Mouse (Mus musculus): ENCODE results near the gene Siva1. TPM values are rescaled to one million over a fixed set of nuclear protein-coding genes. Genes with fewer than 3 reads are reported as not detected.

The Siva1 gene
- total RNA-seq, 1 experiment, result 301 TPM

DNA sequence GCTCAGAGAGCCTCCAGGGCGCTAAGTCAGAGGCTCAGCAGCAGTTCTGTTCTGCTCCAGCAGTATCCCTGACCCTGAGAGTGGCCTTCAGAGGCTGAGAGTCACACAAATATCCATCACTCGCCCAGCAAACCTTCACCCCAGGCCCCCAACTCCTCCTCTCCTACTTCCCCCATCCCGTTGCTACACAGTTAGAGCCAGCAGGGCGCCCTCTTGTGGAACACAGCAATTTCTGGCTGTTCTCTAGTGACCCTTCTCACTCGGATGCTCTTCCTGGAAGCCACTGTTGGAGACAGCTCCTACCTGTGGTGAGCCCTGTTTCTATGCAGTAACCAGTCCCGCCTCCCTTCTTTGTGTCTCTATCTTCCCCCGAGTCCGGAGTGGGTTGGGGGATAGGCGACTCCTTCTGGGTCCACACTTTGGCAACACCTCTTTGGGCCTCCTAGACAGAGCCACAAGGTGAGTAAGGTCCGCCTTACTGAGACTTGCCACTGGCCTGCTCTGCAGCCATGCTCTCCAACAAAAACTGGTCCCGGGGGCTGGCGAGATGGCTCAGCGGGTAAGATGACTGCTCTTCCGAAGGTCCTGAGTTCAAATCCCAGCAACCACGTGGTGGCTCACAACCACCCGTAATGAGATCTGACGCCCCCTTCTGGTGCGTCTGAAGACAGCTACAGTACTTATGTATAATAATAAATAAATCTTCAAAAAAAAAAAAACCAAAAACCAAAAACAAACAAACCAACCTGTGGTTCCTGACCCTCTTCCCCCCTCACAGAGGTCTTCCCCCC is 31.0 kb downstream of the Siva1 start:
- DNase-seq (ENCODE audit: low read depth, low spot score), result peak; percentile 89
- no peak for TF ChIP-seq ZNF384 (IDR thresholded peaks at IDR 0.05; ENCODE audit: low read depth, low read length)
- TF ChIP-seq CHD2 (IDR thresholded peaks at IDR 0.05; ENCODE audit: low read depth, low read length), result no peak
- TF ChIP-seq MAFK (IDR thresholded peaks at IDR 0.05; ENCODE audit: insufficient read depth, low read depth, low read length), result no peak
- TF ChIP-seq ZC3H11A (IDR thresholded peaks at IDR 0.05; ENCODE audit: borderline replicate concordance, low read depth, low read length), result no peak
- TF ChIP-seq HCFC1 (IDR thresholded peaks at IDR 0.05; ENCODE audit: borderline replicate concordance, insufficient read depth, low read length), result no peak; the same call in 1 of the 2 replicates

GRCm38 (mm10) chr12:112677076-112677475 is 32.6 kb downstream of the Siva1 start:
- DNase-seq (ENCODE audit: low read depth, low spot score), result no peak
- H3K4me3 ChIP-seq (ENCODE audit: insufficient read depth in 1 of 2, low read depth in 1 of 2, low read length in 2 of 2, poor library complexity in 1 of 2, severe bottlenecking in 1 of 2), result no peak overlapping the region
- H3K9me3 ChIP-seq (ENCODE audit: control insufficient read depth, insufficient read depth, low read depth, low read length), result no peaks in the 10 kb centered on the region
- no peak overlapping the region for H3K9ac ChIP-seq (ENCODE audit: insufficient read depth, low read depth, low read length, poor library complexity, severe bottlenecking)
- TF ChIP-seq HCFC1 (IDR thresholded peaks at IDR 0.05; ENCODE audit: borderline replicate concordance, insufficient read depth, low read length), result no peak
- no peak for TF ChIP-seq ZC3H11A (IDR thresholded peaks at IDR 0.05; ENCODE audit: borderline replicate concordance, low read depth, low read length)
- no peak for TF ChIP-seq ZNF384 (IDR thresholded peaks at IDR 0.05; ENCODE audit: low read depth, low read length)
- no peak for TF ChIP-seq CHD2 (IDR thresholded peaks at IDR 0.05; ENCODE audit: low read depth, low read length)
- no peak for TF ChIP-seq MAFK (IDR thresholded peaks at IDR 0.05; ENCODE audit: insufficient read depth, low read depth, low read length)
- in situ Hi-C loops (cut with MboI; ENCODE audit: low sequenced_read_pairs in 2 of 2, unreplicated experiment in 2 of 2), result no loop called here
- H3K27ac ChIP-seq (ENCODE audit: insufficient read depth, low read depth, low read length, poor library complexity, severe bottlenecking), result no peak overlapping the region
- H3K4me1 ChIP-seq (ENCODE audit: control insufficient read depth in 2 of 2, insufficient read depth in 2 of 2, low read length in 2 of 2, poor library complexity in 1 of 2), result peaks cover 0 to 18% of the 10 kb centered on the region in 2 experiments; a peak in 2 of 4 replicates
- H3K36me3 ChIP-seq (ENCODE audit: control insufficient read depth, insufficient read depth, low read length, poor library complexity, severe bottlenecking), result no peaks in the 10 kb centered on the region

More for the DNA sequence above, 31.0 kb downstream of the Siva1 start:
- Histone ChIP-seq H3K9ac (ENCODE audit: insufficient read depth, low read depth, low read length, poor library complexity, severe bottlenecking) (peak overlapping the region; percentile 42; the same call in 1 of the 2 replicates), H3K27ac (ENCODE audit: insufficient read depth, low read depth, low read length, poor library complexity, severe bottlenecking) (no peak overlapping the region), H3K9me3 (ENCODE audit: control insufficient read depth, insufficient read depth, low read depth, low read length) (no peaks in the 10 kb centered on the region), H3K4me3 (ENCODE audit: insufficient read depth in 1 of 2, low read depth in 1 of 2, low read length in 2 of 2, poor library complexity in 1 of 2, severe bottlenecking in 1 of 2) (peak overlapping the region; percentile 3 to 73; a peak in 3 of 4 replicates), H3K4me1 (ENCODE audit: control insufficient read depth in 2 of 2, insufficient read depth in 2 of 2, low read length in 2 of 2, poor library complexity in 1 of 2) (peaks cover 0 to 24% of the 10 kb centered on the region in 2 experiments; a peak in 2 of 4 replicates), H3K36me3 (ENCODE audit: control insufficient read depth, insufficient read depth, low read length, poor library complexity, severe bottlenecking) (no peaks in the 10 kb centered on the region)
- in situ Hi-C loops (cut with MboI; ENCODE audit: low sequenced_read_pairs in 2 of 2, unreplicated experiment in 2 of 2), result no loop called here

- in situ Hi-C loops (cut with MboI; ENCODE audit: low sequenced_read_pairs in 2 of 2, unreplicated experiment in 2 of 2), result no loop called here
- Histone ChIP-seq H3K36me3 (ENCODE audit: control insufficient read depth, insufficient read depth, low read length, poor library complexity, severe bottlenecking) (no peaks in the 10 kb centered on the region), H3K4me1 (ENCODE audit: control insufficient read depth in 2 of 2, insufficient read depth in 2 of 2, low read length in 2 of 2, poor library complexity in 1 of 2) (peaks cover 0 to 13% of the 10 kb centered on the region in 2 experiments; a peak in 2 of 4 replicates)
These were observed 33.6 kb downstream of the Siva1 start for GRCm38 (mm10) chr12:112677943-112678554.

DNA sequence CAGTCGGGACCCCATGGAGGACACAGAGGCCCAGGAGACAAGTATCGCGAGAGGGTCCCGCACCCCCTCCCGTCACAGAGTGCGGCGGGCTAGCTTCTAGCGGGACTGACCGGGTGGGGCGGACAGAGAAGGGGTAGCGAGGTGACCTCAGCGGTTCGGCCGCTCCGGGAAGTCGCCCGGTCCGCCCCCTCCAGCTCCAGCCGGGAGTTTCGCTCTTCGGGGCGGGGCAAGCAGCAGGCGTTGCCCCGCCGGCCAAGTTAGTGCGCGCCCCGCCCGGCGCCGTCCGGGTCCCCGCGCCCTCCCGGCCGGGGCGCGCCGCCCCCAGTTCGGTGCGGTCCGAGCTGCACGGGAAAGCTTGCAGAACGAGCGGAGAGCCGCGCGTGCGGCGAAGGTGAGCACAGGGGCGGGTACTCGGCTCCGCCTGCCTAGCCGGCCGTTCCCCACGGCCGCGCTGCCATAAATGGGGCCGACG is 34.1 kb downstream of the Siva1 start, which contains the start of gene Zbtb42:
TSS of gene Zbtb42 (plus strand) at position 274 of the 472 bp plus-strand sequence.
- TF ChIP-seq CHD2 (IDR thresholded peaks at IDR 0.05; ENCODE audit: low read depth, low read length), result peak; percentile 57; the same call in 1 of the 2 replicates
- TF ChIP-seq HCFC1 (IDR thresholded peaks at IDR 0.05; ENCODE audit: borderline replicate concordance, insufficient read depth, low read length), result no peak
- in situ Hi-C loops (cut with MboI; ENCODE audit: low sequenced_read_pairs in 2 of 2, unreplicated experiment in 2 of 2), result no loop called here
- H3K4me1 ChIP-seq (ENCODE audit: control insufficient read depth in 2 of 2, insufficient read depth in 2 of 2, low read length in 2 of 2, poor library complexity in 1 of 2), result peaks cover 0 to 11% of the 10 kb centered on the region in 2 experiments; a peak in 2 of 4 replicates
- H3K9me3 ChIP-seq (ENCODE audit: control insufficient read depth, insufficient read depth, low read depth, low read length), result no peaks in the 10 kb centered on the region
- H3K9ac ChIP-seq (ENCODE audit: insufficient read depth, low read depth, low read length, poor library complexity, severe bottlenecking), result peak within 1 kb of the TSS; percentile 80
- DNase-seq (ENCODE audit: low read depth, low spot score), result no peak
- H3K36me3 ChIP-seq (ENCODE audit: control insufficient read depth, insufficient read depth, low read length, poor library complexity, severe bottlenecking), result no peaks in the 10 kb centered on the region
- no peak within 1 kb of the TSS for H3K27ac ChIP-seq (ENCODE audit: insufficient read depth, low read depth, low read length, poor library complexity, severe bottlenecking)
- H3K4me3 ChIP-seq (ENCODE audit: insufficient read depth in 1 of 2, low read depth in 1 of 2, low read length in 2 of 2, poor library complexity in 1 of 2, severe bottlenecking in 1 of 2), result peak within 1 kb of the TSS; percentile 70 to 90

More at GRCm38 (mm10) chr12:112677943-112678554, 33.6 kb downstream of the Siva1 start:
- H3K4me3 ChIP-seq (ENCODE audit: insufficient read depth in 1 of 2, low read depth in 1 of 2, low read length in 2 of 2, poor library complexity in 1 of 2, severe bottlenecking in 1 of 2), result peak overlapping the region; percentile 70 to 90
- DNase-seq (ENCODE audit: low read depth, low spot score), result no peak
- no peak for TF ChIP-seq ZC3H11A (IDR thresholded peaks at IDR 0.05; ENCODE audit: borderline replicate concordance, low read depth, low read length)
- no peak for TF ChIP-seq ZNF384 (IDR thresholded peaks at IDR 0.05; ENCODE audit: low read depth, low read length)
- TF ChIP-seq HCFC1 (IDR thresholded peaks at IDR 0.05; ENCODE audit: borderline replicate concordance, insufficient read depth, low read length), result no peak
- TF ChIP-seq CHD2 (IDR thresholded peaks at IDR 0.05; ENCODE audit: low read depth, low read length), result no peak
- TF ChIP-seq MAFK (IDR thresholded peaks at IDR 0.05; ENCODE audit: insufficient read depth, low read depth, low read length), result no peak
- no peak overlapping the region for H3K9ac ChIP-seq (ENCODE audit: insufficient read depth, low read depth, low read length, poor library complexity, severe bottlenecking)
- no peak overlapping the region for H3K27ac ChIP-seq (ENCODE audit: insufficient read depth, low read depth, low read length, poor library complexity, severe bottlenecking)
- no peaks in the 10 kb centered on the region for H3K9me3 ChIP-seq (ENCODE audit: control insufficient read depth, insufficient read depth, low read depth, low read length)
